Mouse (Mus musculus): ENCODE data around the gene Mamstr. TPM values are rescaled to one million over a fixed set of nuclear protein-coding genes. Genes with fewer than 3 reads are reported as not detected.

Mamstr gene
- total RNA-seq, 1 experiment from 2014 or later, result 3.5 TPM

- no peak for DNase-seq
Observed at GRCm38 (mm10) chr7:45693921-45694591, 54.3 kb downstream of the Mamstr start, which contains the start of gene Sec1. TSS of gene Sec1 (minus strand) at chr7:45694402.

GRCm38 (mm10) chr7:45695098-45695497 lies 55.3 kb downstream of the Mamstr start:
- no peak for DNase-seq

Other genes with a start within 250 kb of the Mamstr start
- 361 and 425 TPM in 2 replicates for gene Snrnp70, start 244.2 kb upstream of the Mamstr start, total RNA-seq (2021)
- not detected in 2 replicates for gene Kcna7, start 234.3 kb upstream of the Mamstr start, total RNA-seq (2021)
- gene Ntf5, start 226.3 kb upstream of the Mamstr start, total RNA-seq (2021), result not detected in 2 replicates
- not detected in 2 replicates for gene Lhb, start 219.2 kb upstream of the Mamstr start, total RNA-seq (2021)
- gene Gys1, start 205.1 kb upstream of the Mamstr start, total RNA-seq (2021), result 39.4 and 44.2 TPM in 2 replicates
- gene Ruvbl2, start 201.9 kb upstream of the Mamstr start, total RNA-seq (2021), result 50.7 and 51.6 TPM in 2 replicates
- gene Ftl1, start 180.1 kb upstream of the Mamstr start, total RNA-seq (2021), result 786 and 951 TPM in 2 replicates
- 61.4 and 68.8 TPM in 2 replicates for gene Bax, start 173.1 kb upstream of the Mamstr start, total RNA-seq (2021)
- gene Tulp2, start 158.1 kb upstream of the Mamstr start, total RNA-seq (2021), result 0.46 and 0.67 TPM in 2 replicates
- gene Gm45808, start 153.2 kb upstream of the Mamstr start, total RNA-seq (2021), result 21.0 and 40.1 TPM in 2 replicates
- 62.3 and 75.5 TPM in 2 replicates for gene Dhdh, start 151.2 kb upstream of the Mamstr start, total RNA-seq (2021)
- gene Nucb1, start 129.6 kb upstream of the Mamstr start, total RNA-seq (2021), result 220 and 264 TPM in 2 replicates
- 28.0 and 29.6 TPM in 2 replicates for gene Ppp1r15a, start 113.7 kb upstream of the Mamstr start, total RNA-seq (2021)
- 3.2 and 3.3 TPM in 2 replicates for gene Plekha4, start 113.6 kb upstream of the Mamstr start, total RNA-seq (2021)
- gene Hsd17b14, start 85.1 kb upstream of the Mamstr start, total RNA-seq (2021), result 0.95 and 1.0 TPM in 2 replicates
- gene Bcat2, start 69.8 kb upstream of the Mamstr start, total RNA-seq (2021), result 218 and 244 TPM in 2 replicates
- not detected in 2 replicates for gene Fgf21, start 24.5 kb upstream of the Mamstr start, total RNA-seq (2021)
- gene Fut1, start 22.7 kb upstream of the Mamstr start, total RNA-seq (2021), result not detected in 2 replicates
- 0.36 TPM in 1 of 2 replicates, not detected in the other for gene Izumo1, start 18.2 kb upstream of the Mamstr start, total RNA-seq (2021)
- gene Rasip1, start 12.5 kb upstream of the Mamstr start, total RNA-seq (2021), result 21.3 and 23.3 TPM in 2 replicates
- not detected in 2 replicates for gene Fut2, start 26.4 kb downstream of the Mamstr start, total RNA-seq (2021)
- gene Ntn5, start 44.0 kb downstream of the Mamstr start, total RNA-seq (2021), result not detected in 2 replicates
- gene Sec1, start 54.4 kb downstream of the Mamstr start, total RNA-seq (2021), result 0.39 TPM in 1 of 2 replicates, not detected in the other
- gene Car11, start 59.9 kb downstream of the Mamstr start, total RNA-seq (2021), result 15.7 and 15.8 TPM in 2 replicates
- gene Dbp, start 65.1 kb downstream of the Mamstr start, total RNA-seq (2021), result 282 and 444 TPM in 2 replicates
- gene Rpl18, start 75.5 kb downstream of the Mamstr start, total RNA-seq (2021), result 964 and 1,249 TPM in 2 replicates
- gene Sphk2, start 78.0 kb downstream of the Mamstr start, total RNA-seq (2021), result 38.2 and 42.0 TPM in 2 replicates
- gene Fam83e, start 81.2 kb downstream of the Mamstr start, total RNA-seq (2021), result 0.30 and 0.76 TPM in 2 replicates
- gene Spaca4, start 85.8 kb downstream of the Mamstr start, total RNA-seq (2021), result not detected in 2 replicates
- 10.0 and 14.8 TPM in 2 replicates for gene Lmtk3, start 143.8 kb downstream of the Mamstr start, total RNA-seq (2021)
- 0.90 and 1.1 TPM in 2 replicates for gene Sult2b1, start 144.7 kb downstream of the Mamstr start, total RNA-seq (2021)
- gene Cyth2, start 174.6 kb downstream of the Mamstr start, total RNA-seq (2021), result 114 and 134 TPM in 2 replicates
- gene Kcnj14, start 184.8 kb downstream of the Mamstr start, total RNA-seq (2021), result 0.30 and 0.33 TPM in 2 replicates
- 22.3 and 26.6 TPM in 2 replicates for gene Grwd1, start 191.0 kb downstream of the Mamstr start, total RNA-seq (2021)
- 140 and 141 TPM in 2 replicates for gene Kdelr1, start 232.8 kb downstream of the Mamstr start, total RNA-seq (2021)
- 0.43 and 1.2 TPM in 2 replicates for gene Grin2d, start 238.4 kb downstream of the Mamstr start, total RNA-seq (2021)

Data from adrenal gland, postnatal 25 days (tissue).